Mouse (Mus musculus) hindbrain, embryonic 14.5 days (tissue): ENCODE data around the gene Nalcn. TPM values are rescaled to one million over a fixed set of nuclear protein-coding genes. Genes with fewer than 3 reads are reported as not detected.
A peak's percentile ranks its signal among the peaks of the same experiment; 100 is the strongest.

Experiments used
- ATAC-seq: fragments of 200-750 bp; cut with Nextera tagmentation; 2 replicates; pipeline ENCODE4 v1.8.0; 2017; ENCODE audit warnings: moderate number of reproducible peaks, mild to moderate bottlenecking, moderate TSS enrichment, moderate library complexity; ENCODE audit not compliant: low FRiP score
- DNase-seq: peaks from one replicate; pipeline ENCODE4 v3.0.0-alpha.2; 2015; ENCODE audit warnings: low spot score
- H3K27ac ChIP-seq: fragments of 300-500 bp; sonication (generic); 2 replicates; pipeline ENCODE4 v1.5.1; 2014; ENCODE audit warnings: mild to moderate bottlenecking, moderate library complexity
- H3K27me3 ChIP-seq: fragments of 300-500 bp; sonication (generic); 2 replicates; pipeline ENCODE4 v1.6.1; 2014; ENCODE audit warnings: mild to moderate bottlenecking, low read length, mixed read lengths; ENCODE audit not compliant: control insufficient read depth, insufficient read depth
- H3K36me3 ChIP-seq: fragments of 300-500 bp; sonication (generic); replicated peaks from 2 replicates; pipeline ENCODE4 v1.6.1; 2014; ENCODE audit not compliant: control insufficient read depth, insufficient read depth
- H3K4me1 ChIP-seq: fragments of 300-500 bp; sonication (generic); replicated peaks from 2 replicates; pipeline ENCODE4 v1.6.1; 2014; ENCODE audit warnings: antibody characterized with exemption, low read length, mixed read lengths; ENCODE audit not compliant: control insufficient read depth, insufficient read depth
- H3K4me2 ChIP-seq: fragments of 300-500 bp; sonication (generic); replicated peaks from 2 replicates; pipeline ENCODE4 v1.6.1; 2014; ENCODE audit warnings: mild to moderate bottlenecking, moderate library complexity
- H3K4me3 ChIP-seq: fragments of 300-500 bp; sonication (generic); replicated peaks from 2 replicates; pipeline ENCODE4 v1.5.1; 2014; ENCODE audit warnings: mild to moderate bottlenecking, low read length
- H3K9ac ChIP-seq: fragments of 300-500 bp; sonication (generic); 2 replicates; pipeline ENCODE4 v1.6.1; 2014
- H3K9me3 ChIP-seq: fragments of 300-500 bp; sonication (generic); 2 replicates; pipeline ENCODE4 v1.6.1; 2016; ENCODE audit warnings: low read length; ENCODE audit not compliant: control insufficient read depth
- WGBS: fragments of 180-500 bp; shearing (Covaris S2); extraction: QIAGEN DNeasy Blood & Tissue Kit; methylation state at CpG from one replicate; pipeline ENCODE4 v1.1.7; 2014; 5-methylcytosine and 5-hydroxymethylcytosine counted together
- polyA plus RNA-seq: library from polyadenylated mRNA; unstranded; fragments of >200 nt; fragmentation: Nextera tagmentation; extraction: Ambion mirVana; gene quantifications from 2 replicates; pipeline ENCODE4 v1.2.1, GENCODE M21; 2014

The Nalcn gene
- polyA plus RNA-seq, 1 experiment from 2014 or later, result 18.8 TPM

GRCm38 (mm10) chr14:123435542-123435941 lies 191.4 kb downstream of the Nalcn start:
- Histone ChIP-seq H3K9ac (no peak overlapping the region), H3K9me3 (no peaks in the 10 kb centered on the region), H3K36me3 (no peaks in the 10 kb centered on the region), H3K4me3 (no peak overlapping the region), H3K4me1 (no peaks in the 10 kb centered on the region), H3K27ac (no peak overlapping the region), H3K4me2 (no peak overlapping the region), H3K27me3 (no peaks in the 10 kb centered on the region)
- DNase-seq (peak; percentile 24), ATAC-seq (no peak)
- 69% methylated on average over 3 of the region's 3 CpGs for WGBS

- Histone ChIP-seq H3K4me3 (no peak overlapping the region), H3K27me3 (no peaks in the 10 kb centered on the region), H3K9ac (no peak overlapping the region), H3K4me2 (no peak overlapping the region; the same call in 1 of the 2 replicates), H3K4me1 (no peaks in the 10 kb centered on the region), H3K9me3 (no peaks in the 10 kb centered on the region), H3K36me3 (no peaks in the 10 kb centered on the region), H3K27ac (peak overlapping the region; percentile 51; the same call in 1 of the 2 replicates)
- DNase-seq (peak; percentile 59), ATAC-seq (peak; percentile 74; the same call in 1 of the 2 replicates)
- WGBS, result 46% methylated on average over 7 of the region's 7 CpGs
These were observed 250.6 kb downstream of the Nalcn start for GRCm38 (mm10) chr14:123376167-123376855.

- Histone ChIP-seq H3K4me3 (no peak overlapping the region), H3K9me3 (no peaks in the 10 kb centered on the region), H3K4me2 (no peak overlapping the region), H3K36me3 (no peaks in the 10 kb centered on the region), H3K9ac (no peak overlapping the region), H3K27ac (no peak overlapping the region), H3K27me3 (no peaks in the 10 kb centered on the region), H3K4me1 (no peaks in the 10 kb centered on the region)
- DNase-seq, result peak; percentile 74
- ATAC-seq, result peak; percentile 74
- 14% methylated on average over 9 of the region's 9 CpGs for WGBS
These were observed 255.4 kb downstream of the Nalcn start for GRCm38 (mm10) chr14:123371522-123371921.

- H3K27me3 ChIP-seq, result no peaks in the 10 kb centered on the region
- DNase-seq (no peak), ATAC-seq (no peak)
- no peaks in the 10 kb centered on the region for H3K36me3 ChIP-seq
- H3K4me1 ChIP-seq, result no peaks in the 10 kb centered on the region
- H3K4me3 ChIP-seq, result no peak overlapping the region
- H3K9ac ChIP-seq, result no peak overlapping the region
- H3K27ac ChIP-seq, result no peak overlapping the region
- WGBS, result 78% methylated on average over 1 of the region's 1 CpGs
- no peak overlapping the region for H3K4me2 ChIP-seq
- no peaks in the 10 kb centered on the region for H3K9me3 ChIP-seq
These were observed 267.3 kb downstream of the Nalcn start for GRCm38 (mm10) chr14:123359691-123360090.

GRCm38 (mm10) chr14:123352973-123353372 lies 274.0 kb downstream of the Nalcn start:
- 17% methylated on average over 6 of the region's 6 CpGs for WGBS
- peak; percentile 83 for DNase-seq

GRCm38 (mm10) chr14:123331841-123332240 lies 295.1 kb downstream of the Nalcn start:
- ATAC-seq, result no peak
- Histone ChIP-seq H3K4me3 (no peak overlapping the region), H3K27me3 (no peaks in the 10 kb centered on the region), H3K4me1 (no peaks in the 10 kb centered on the region), H3K4me2 (no peak overlapping the region), H3K9me3 (no peaks in the 10 kb centered on the region), H3K36me3 (no peaks in the 10 kb centered on the region), H3K9ac (no peak overlapping the region), H3K27ac (no peak overlapping the region)
- 9% methylated on average over 1 of the region's 1 CpGs for WGBS
- no peak for DNase-seq

More at GRCm38 (mm10) chr14:123352973-123353372, 274.0 kb downstream of the Nalcn start:
- Histone ChIP-seq H3K36me3 (no peaks in the 10 kb centered on the region), H3K4me1 (no peaks in the 10 kb centered on the region), H3K4me3 (no peak overlapping the region), H3K27ac (no peak overlapping the region), H3K27me3 (no peaks in the 10 kb centered on the region), H3K9me3 (no peaks in the 10 kb centered on the region), H3K4me2 (no peak overlapping the region), H3K9ac (no peak overlapping the region)
- 0 out of 2 replicates have a peak, but pooled peaks have one; percentile 72 for ATAC-seq

GRCm38 (mm10) chr14:123314369-123314768 lies 312.6 kb downstream of the Nalcn start:
- no peaks in the 10 kb centered on the region for H3K36me3 ChIP-seq
- H3K4me3 ChIP-seq, result no peak overlapping the region
- no peaks in the 10 kb centered on the region for H3K4me1 ChIP-seq
- DNase-seq, result peak; percentile 51
- H3K27ac ChIP-seq, result no peak overlapping the region
- WGBS, result 30% methylated on average over 1 of the region's 1 CpGs
- H3K4me2 ChIP-seq, result no peak overlapping the region
- ATAC-seq, result no peak
- H3K9me3 ChIP-seq, result no peaks in the 10 kb centered on the region
- no peak overlapping the region for H3K9ac ChIP-seq
- no peaks in the 10 kb centered on the region for H3K27me3 ChIP-seq

GRCm38 (mm10) chr14:123312371-123312770 lies 314.6 kb downstream of the Nalcn start:
- H3K27me3 ChIP-seq, result no peaks in the 10 kb centered on the region
- WGBS, result 86% methylated on average over 4 of the region's 4 CpGs
- DNase-seq, result no peak
- no peak overlapping the region for H3K4me3 ChIP-seq
- H3K4me2 ChIP-seq, result no peak overlapping the region
- H3K36me3 ChIP-seq, result no peaks in the 10 kb centered on the region
- no peaks in the 10 kb centered on the region for H3K9me3 ChIP-seq
- H3K27ac ChIP-seq, result no peak overlapping the region
- ATAC-seq, result no peak
- no peak overlapping the region for H3K9ac ChIP-seq
- no peaks in the 10 kb centered on the region for H3K4me1 ChIP-seq

GRCm38 (mm10) chr14:123296068-123296467 lies 330.9 kb downstream of the Nalcn start:
- no peaks in the 10 kb centered on the region for H3K36me3 ChIP-seq
- no peaks in the 10 kb centered on the region for H3K9me3 ChIP-seq
- H3K4me3 ChIP-seq, result no peak overlapping the region
- ATAC-seq (peak; percentile 48; the same call in 1 of the 2 replicates), DNase-seq (no peak)
- H3K4me1 ChIP-seq, result 0 out of 2 replicates have a peak, but pooled peaks cover 4% of the 10 kb centered on the region
- H3K9ac ChIP-seq, result no peak overlapping the region
- H3K27me3 ChIP-seq, result no peaks in the 10 kb centered on the region
- no peak overlapping the region for H3K4me2 ChIP-seq
- H3K27ac ChIP-seq, result no peak overlapping the region
